Mouse (Mus musculus) brain, embryonic 18.5 days (tissue): Measurements from ENCODE around the gene Ephb2.

Source experiments
- DNase-seq: peaks from one replicate; pipeline ENCODE4 v3.0.0-alpha.2; 2012; ENCODE audit warnings: low read depth, low spot score

Gene Ephb2

DNA sequence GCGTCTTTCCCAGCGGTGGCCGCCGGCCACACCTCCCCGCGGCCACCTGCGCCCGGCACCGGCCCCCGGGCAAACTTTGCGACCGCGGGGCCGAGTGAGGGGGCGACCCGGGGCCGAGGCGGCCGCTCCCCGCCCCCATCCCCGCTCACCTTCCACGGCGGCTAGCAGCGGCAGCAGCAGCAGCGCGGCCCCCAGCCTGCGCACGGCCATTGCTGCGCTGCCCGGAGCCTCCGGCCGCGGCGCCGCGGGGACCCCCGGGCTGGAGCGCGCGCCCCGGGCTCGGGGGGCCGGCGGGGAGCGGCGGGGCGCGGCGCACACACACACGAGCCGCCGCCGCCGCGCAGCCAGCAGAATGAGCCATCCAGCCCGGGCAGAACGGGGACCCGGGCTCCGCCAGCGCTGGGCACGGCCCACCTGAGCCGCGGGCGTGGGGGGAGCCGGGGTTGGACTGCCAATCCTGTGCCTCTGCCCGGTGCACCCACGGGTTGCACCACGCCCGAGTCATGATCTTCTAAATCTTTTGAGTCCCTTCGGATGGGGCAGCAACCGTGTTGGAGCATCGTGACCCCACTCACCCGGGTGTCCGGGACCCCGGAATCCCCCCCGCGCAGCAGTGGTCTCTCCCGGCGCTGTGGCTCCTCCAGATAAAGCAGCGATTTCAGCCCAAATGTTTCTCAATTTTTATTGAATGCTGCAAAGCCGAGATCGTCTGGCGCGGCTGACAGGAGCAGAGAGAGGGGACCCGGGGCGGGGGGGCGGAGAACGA, at the start of gene Ephb2:
TSS of gene Ephb2 (minus strand) at position 368 of the 766 bp plus-strand sequence.
- peak; percentile 72 for DNase-seq

DNA sequence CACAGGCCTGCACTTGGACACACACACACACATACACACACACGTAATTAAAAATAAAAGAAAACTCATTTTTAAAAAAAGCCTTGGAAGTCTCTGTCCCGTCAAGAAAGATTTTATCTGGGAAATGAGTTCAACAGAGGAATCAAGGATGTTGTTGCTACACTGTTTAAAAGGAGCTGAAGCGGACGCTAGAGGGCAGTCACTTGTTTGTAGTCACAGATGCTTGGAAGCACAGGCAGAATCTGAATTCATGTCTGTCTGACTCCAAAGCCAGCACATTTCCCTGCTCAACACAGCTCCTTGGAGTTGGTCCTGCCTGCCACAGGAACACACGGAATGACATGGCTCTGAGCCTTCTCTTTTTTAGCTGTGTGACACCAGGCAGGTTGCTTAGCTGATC, 42.8 kb upstream of the Ephb2 start:
- DNase-seq, result no peak

DNA sequence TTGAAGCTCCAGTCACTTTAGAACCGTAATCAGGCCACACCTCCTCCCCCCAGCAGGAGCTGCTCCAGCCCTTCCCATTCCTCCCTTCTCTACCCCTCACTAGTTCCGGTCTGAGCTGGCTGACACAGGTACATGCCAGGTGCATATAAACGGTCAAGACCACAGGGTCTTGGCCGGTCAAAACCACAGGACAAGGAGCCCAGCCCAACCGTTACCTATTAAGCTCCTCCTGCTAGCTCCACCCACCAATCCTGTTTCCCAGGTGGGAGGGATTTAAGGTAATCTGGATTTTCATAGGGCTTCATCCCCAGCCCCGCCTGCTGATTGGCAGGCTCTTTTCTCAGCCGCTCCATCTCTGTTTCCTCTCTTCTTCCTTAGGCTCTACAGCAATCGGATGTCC, 42.4 kb upstream of the Ephb2 start:
- DNase-seq, result no peak

DNA sequence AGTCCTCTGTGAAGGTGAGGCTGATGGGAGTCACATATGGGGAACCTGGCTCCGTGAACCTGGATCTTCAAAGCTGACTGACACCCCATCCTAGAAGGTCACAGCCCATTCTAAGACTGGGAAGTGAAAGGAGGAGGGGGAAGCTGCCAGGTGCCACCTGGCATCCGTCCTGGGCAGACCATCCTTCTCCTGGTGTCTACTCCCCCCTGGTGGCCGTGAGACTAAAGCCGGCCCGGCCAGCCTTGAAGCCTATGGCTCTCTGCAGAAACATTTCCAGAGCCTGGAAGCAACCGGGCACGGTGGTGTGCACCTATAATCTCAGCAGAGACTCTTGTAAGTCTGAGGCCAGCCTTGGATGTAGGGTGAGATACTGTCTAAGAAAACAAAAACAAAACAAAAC, 41.2 kb upstream of the Ephb2 start:
- DNase-seq, result no peak

GRCm38 (mm10) chr4:136875012-136875411, 39.2 kb upstream of the Ephb2 start:
- DNase-seq, result no peak

- DNase-seq, result no peak
Measured at GRCm38 (mm10) chr4:136868371-136868770, 32.6 kb upstream of the Ephb2 start.

DNA sequence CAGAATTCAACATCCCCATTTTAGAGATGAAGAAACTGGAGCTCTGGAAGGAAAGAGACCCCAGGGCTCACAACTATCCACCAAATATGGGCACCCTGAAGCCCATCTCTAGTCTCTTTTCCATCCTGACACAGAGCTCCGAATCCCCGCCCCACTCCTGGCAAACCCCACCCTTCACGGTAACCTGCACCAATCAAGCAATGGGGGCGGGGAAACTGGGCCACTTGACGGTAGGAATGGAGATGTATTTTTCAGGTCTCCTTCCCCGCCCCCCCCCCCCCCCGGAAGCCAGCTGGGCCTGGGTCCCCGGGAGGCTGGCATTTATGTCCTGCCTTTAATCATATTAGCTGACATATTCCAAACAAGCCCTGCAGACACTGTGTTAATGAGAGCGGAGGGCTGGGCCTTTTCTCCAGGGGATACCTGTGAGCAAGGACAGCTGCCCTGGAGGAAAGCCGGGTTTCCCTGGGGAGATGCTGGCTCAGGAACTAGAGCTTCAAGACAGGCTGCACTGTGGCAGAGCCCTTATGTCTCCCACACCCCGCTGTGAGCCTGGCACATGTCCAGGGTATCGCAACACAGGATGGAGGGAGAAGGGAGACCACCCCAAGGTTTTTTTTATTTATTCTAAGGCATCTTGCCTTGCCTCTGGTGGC, 32.0 kb upstream of the Ephb2 start:
- no peak for DNase-seq

DNA sequence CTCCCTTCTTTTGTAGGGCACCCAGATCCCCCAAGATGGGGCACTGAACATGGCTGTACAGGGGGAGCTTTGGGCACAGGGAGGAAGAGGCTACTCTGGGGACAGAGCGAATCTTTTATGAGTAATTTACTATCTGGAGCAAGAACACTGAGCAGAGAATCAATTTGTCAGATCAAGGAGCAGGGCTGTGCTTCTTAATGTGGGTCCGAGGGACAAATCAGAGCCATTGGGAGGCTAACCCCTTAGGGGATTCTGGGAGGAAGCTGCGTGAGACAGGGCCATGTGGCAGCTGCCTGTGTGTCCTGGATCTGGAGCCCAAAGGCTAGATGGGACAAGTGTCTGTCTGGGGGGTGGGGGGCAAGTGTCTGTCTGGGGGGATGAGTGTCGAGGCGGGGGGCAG, 29.7 kb upstream of the Ephb2 start:
- no peak for DNase-seq

- DNase-seq, result no peak
Measured at GRCm38 (mm10) chr4:136864751-136865470, 29.1 kb upstream of the Ephb2 start.

- DNase-seq, result no peak
Measured at GRCm38 (mm10) chr4:136863517-136863916, 27.7 kb upstream of the Ephb2 start.

DNA sequence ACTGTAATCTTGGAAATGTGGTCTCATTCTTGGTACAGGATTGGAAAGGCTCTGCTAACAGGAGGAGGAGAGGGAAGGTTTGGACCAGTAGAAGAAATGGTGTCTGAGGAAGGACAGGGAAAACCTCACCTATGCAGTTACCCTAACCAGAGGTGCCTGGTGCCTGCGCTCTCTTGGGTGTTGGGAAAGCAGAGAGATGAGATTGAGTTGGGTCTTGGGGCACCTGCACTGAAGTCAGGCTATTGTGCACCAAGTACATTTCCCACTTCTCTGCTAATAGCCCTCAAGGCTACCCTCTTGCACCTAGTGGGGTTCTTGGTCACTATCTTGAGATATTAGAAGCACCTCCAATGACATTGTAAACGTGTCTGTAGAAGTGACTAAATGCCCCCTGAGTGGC, 26.6 kb upstream of the Ephb2 start:
- DNase-seq, result no peak

DNA sequence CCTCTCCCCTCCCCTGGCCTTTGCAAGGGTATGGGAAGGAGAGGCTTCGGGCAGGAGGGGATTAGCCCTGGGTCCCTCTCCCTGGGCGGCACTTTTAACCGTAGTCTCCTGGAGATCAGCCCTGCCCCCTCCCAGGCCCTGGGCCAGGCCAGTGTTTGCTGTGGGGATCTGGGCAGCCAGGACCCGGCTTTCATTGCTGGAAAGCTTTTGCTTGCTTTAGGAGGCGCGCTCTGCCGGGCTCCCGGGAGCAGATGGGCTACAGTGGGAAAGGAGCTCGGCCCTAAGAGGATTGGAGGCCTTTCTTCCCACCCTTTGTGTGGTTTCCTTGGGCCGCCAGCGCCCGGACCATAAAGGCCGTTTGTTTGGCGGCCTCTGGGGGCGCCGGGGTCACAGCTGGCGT, 26.0 kb upstream of the Ephb2 start:
- DNase-seq, result no peak

DNA sequence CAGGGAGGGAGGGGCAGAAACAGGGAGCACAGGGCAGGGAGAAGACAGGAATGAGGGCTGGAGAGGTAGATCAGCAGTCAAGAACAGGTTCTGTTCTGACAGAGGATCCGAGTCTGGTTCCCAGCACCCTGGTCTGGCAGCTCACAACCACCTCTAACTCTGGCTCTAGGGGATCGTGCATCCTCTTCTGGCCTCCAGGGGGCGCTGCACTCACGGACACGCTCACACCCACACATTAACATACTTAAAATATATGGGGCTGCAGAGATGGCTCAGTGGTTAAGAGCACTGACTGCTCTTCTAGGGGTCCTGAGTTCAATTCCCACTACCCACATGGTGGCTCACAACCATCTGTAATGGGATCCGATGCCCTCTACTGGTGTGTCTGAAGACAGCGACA, 24.2 kb upstream of the Ephb2 start:
- no peak for DNase-seq

DNA sequence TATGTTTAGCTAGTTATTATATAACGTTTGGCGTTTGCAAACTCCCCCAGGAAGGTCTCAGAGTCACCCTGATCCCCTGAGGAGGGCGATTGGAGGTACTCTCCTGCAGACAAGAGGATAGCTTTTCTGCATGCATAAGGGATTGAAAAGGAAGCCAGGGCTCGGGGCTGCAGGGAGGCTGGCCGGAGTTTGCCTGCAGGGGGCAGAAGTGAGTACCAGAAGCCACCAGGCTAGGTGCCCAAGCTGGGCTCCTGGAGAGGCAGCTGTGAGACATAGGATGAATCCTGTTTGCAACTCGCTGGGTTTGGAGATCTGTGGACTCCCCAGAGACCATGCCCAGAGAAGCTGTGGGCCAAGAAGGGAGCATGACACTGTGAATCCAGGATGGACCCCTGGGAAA, 19.3 kb upstream of the Ephb2 start:
- DNase-seq, result no peak

- DNase-seq, result no peak
Measured at GRCm38 (mm10) chr4:136852989-136853388, 17.2 kb upstream of the Ephb2 start.

DNA sequence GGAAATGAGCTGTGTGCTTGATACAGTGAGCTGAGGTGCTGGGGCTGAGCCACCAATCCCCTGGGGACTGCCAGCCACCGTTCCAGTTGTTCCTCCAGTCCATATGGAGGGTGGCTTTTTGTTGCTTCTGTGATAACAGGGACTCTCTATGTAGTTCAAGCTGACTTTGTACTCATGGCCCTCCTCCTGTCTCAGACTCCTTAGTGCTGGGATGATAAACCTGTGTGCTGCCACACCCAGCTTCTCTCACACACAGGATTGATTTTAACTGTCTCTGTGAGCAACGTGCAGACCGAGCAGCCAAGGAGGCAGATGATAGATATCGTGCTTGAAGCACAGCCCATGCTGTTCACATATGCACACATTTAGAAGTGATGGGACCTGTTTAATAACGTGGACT, 16.3 kb upstream of the Ephb2 start:
- no peak for DNase-seq

- no peak for DNase-seq
Measured at GRCm38 (mm10) chr4:136848565-136848964, 12.8 kb upstream of the Ephb2 start.

DNA sequence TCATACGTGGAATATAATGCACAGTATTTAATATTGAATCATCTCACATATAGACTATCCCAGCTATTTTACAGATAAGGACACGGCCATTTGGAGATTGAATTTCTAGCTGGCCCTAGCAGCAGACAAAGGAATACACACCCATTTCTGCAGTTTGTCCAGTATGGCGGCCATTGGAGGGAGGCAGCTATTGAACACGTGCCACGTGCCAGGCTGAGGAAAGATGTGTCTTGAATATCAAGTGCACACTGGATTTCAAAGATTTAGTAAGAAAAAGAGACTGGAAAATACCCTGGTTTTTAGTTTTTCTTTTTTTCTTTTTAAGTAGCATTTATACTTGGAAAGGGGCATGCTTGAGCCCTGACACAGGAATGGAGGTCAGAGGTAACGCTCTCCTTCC, 11.4 kb upstream of the Ephb2 start:
- DNase-seq, result no peak

GRCm38 (mm10) chr4:136842802-136843201, 7.0 kb upstream of the Ephb2 start:
- no peak for DNase-seq

- no peak for DNase-seq
Measured at GRCm38 (mm10) chr4:136842033-136842432, 6.2 kb upstream of the Ephb2 start.

GRCm38 (mm10) chr4:136841056-136841455, 5.3 kb upstream of the Ephb2 start:
- no peak for DNase-seq

DNA sequence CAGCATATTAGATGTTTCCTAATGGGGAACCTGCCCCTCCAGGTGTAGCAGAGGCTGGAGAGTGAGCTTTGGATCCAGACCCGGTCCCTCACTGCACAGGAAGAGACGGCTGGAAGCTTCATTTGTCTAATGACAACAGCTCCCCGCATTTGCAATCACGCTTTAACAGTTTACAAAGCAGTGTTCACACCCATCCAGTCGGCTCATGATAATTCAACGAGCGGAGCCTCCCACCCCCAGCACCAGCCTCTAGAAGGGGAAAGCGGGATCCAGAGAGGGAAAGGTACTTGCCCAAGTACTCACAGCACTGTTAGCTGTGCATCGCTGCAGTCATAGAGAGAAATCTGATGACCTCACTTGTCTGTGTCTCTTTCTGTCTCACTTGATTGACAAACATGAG, 2.7 kb upstream of the Ephb2 start:
- no peak for DNase-seq

GRCm38 (mm10) chr4:136838026-136838425, 2.2 kb upstream of the Ephb2 start:
- DNase-seq, result no peak
